Mouse (Mus musculus) olfactory bulb, adult 2 months (tissue): ENCODE measurements around the gene Nup210l.

ENCODE experiments used
- CTCF ChIP-seq: fragments of 200-500 bp; IDR thresholded peaks from 2 replicates; pipeline ENCODE4 v1.5.1; 2012; ENCODE audit warnings: low read depth, mild to moderate bottlenecking, low read length, moderate library complexity; ENCODE audit not compliant: insufficient read depth
- POLR2A ChIP-seq: fragments of 200-500 bp; IDR thresholded peaks from 2 replicates; pipeline ENCODE4 v1.6.1; 2012; ENCODE audit warnings: mild to moderate bottlenecking, low read depth, low read length, moderate library complexity; ENCODE audit not compliant: insufficient read depth

- TF ChIP-seq POLR2A (no peak), CTCF (no peak)
Observed at GRCm38 (mm10) chr3:90094453-90094852, 9.5 kb upstream of the Nup210l start.
